Mouse (Mus musculus): Measurements from ENCODE around the gene Pde4d.

The Pde4d gene

GRCm38 (mm10) chr13:108824638-108825310 is 375.0 kb downstream of the Pde4d start:
- no peak for DNase-seq (ENCODE audit: low read depth, low spot score)

- no peak for DNase-seq (ENCODE audit: low read depth, low spot score)
Observed at GRCm38 (mm10) chr13:108825501-108825900, 375.8 kb downstream of the Pde4d start.

- no peak for DNase-seq (ENCODE audit: low read depth, low spot score)
Observed at GRCm38 (mm10) chr13:108834197-108834596, 384.4 kb downstream of the Pde4d start.

DNA sequence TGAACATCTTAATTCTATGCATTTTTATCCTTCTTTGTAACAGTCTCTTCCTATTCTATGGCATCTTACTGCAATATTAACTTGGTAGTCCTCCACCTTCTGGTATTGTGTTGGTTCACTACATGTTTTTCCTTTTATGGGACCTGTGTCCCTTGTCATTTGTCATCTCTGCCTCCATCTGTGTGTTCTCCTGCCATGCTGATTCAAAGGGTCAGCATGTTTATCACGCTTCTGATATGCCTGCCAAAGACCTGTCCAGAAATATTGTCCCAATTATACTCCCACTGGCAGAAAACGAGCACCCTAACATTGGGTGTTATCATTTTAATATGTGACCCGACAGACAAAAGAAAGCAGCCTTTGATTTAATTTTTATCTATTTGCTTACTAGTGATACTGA is 386.6 kb downstream of the Pde4d start:
- DNase-seq (ENCODE audit: low read depth, low spot score), result no peak

DNA sequence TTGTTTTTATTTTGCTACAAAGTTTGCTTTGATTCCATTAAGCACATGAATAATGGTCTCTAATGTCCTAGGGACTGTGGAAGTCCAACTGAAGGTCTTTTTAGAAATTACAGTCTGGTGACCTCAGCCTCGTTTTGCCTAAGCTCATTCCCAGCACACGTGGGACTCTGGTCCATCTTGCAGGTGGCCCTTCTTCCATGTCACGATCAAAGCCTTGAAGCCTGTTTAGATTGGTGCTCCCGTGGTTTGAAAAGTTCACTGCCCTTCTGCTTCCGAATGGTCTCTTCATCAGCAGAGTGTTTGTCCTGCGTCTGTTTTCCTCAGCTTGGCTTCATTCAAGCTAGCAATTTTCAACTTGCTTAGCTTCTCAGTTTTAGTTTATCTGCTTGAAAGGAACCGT is 389.4 kb downstream of the Pde4d start:
- no peak for DNase-seq (ENCODE audit: low read depth, low spot score)

- no peak for DNase-seq (ENCODE audit: low read depth, low spot score)
Observed at GRCm38 (mm10) chr13:108854090-108854489, 404.3 kb downstream of the Pde4d start.

DNA sequence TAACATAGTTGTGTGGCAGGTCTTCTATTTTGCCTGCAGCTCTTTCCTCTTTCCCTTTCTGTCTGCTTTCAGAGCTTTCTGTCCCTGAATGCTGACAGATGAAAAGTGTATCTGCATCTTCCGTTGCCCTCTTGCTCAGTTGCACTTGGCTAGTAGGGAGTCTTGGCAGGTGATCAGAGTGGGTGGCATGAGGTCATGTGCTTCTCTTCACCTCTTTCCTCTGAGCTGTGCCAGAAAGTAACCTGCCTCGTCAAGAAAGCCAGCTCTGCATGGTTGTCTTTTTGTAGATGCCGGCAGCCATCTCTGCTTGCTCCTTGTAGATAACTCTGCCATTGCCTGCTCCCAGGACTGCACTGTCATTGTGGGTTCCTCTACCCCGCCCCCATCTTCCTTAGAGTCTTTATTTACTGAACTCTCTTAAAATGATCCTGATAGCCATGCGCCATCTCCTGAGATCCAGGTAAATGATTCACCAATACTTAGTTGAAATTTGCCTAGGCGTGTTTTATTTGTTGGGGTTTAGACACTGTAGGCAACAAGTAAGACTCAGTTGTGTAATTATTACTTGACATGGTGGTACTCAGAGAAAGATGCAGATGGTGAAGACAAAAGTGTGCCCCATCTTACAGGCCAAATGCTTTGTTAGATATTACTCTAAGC is 407.2 kb downstream of the Pde4d start:
- no peak for DNase-seq (ENCODE audit: low read depth, low spot score)

DNA sequence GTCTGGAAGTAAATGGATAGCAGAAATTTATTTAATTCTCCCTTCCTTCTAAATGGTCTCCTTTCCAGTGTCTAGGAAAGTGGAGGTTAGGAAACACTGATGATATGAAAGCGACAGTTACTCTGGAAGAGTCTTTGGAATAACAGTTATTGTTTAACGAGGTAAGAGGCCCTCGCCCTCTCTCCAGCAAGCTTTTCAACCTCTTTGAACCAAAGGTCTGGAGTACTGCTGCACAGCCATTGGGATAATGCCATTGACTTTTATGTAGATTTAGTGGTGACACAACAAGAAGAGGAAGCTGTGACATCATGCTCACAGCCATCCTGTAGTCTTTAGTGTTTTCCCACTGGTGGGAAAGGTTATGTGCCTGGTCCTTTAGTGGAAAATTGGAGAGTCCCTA is 409.6 kb downstream of the Pde4d start:
- DNase-seq (ENCODE audit: low read depth, low spot score), result no peak

- DNase-seq (ENCODE audit: low read depth, low spot score), result no peak
Observed at GRCm38 (mm10) chr13:108860737-108861136, 411.0 kb downstream of the Pde4d start.

DNA sequence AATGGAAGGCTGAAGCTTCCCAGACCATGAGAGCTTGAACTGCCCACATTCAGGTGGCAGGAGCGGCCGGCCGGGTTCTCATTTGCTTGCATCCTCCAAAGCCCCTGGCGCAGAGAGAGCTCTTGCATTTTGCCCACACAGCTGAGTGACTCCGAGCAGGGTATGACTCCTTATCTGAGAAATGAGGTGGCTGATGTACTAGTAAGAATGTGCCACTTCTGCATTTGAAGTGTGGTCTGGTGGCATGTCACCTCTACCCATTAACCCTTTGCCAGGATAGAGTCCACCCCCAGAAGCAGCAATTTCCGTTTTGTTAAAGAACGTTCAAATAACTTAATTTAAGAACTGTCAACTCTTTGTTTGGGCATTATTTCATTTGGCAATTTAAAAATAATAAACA is 412.0 kb downstream of the Pde4d start:
- DNase-seq (ENCODE audit: low read depth, low spot score), result no peak

DNA sequence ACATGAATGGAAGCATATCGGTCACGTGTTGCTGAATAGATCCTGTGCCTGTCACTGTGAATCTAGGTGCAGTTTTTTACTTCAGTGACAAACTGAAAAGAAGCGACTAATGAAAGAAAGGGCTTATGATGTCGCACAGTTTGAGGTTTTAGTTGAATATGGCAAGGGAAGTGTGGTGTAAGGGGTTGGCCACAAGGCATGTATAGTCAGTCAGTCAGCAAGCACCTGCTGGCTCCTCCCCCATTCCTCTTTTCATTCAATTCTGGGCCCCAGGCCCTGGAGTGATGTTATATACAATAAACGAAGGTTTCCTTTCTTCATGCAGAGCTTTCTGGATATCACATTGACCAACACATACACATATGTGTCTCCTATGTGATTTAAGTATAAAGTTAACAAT is 412.4 kb downstream of the Pde4d start:
- DNase-seq (ENCODE audit: low read depth, low spot score), result no peak

DNA sequence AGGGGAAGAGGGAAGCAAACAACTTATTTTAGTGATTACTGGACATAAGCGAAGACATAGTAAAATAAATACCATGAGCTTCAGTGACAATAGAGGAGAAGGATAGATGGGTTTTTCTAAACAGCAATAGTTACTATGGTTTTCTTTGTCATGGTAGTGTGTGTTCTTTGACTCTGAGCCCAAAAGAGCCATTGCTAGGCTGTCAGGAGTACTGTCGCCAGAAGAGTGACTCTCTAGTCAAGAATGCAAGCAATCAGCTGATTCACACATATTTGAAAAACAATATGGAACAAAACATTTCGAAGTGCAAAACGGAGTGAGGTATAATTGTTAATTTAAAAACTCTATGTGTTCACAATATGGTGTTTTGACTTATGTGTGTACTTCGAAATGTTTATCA is 450.4 kb downstream of the Pde4d start:
- DNase-seq (ENCODE audit: low read depth, low spot score), result no peak

DNA sequence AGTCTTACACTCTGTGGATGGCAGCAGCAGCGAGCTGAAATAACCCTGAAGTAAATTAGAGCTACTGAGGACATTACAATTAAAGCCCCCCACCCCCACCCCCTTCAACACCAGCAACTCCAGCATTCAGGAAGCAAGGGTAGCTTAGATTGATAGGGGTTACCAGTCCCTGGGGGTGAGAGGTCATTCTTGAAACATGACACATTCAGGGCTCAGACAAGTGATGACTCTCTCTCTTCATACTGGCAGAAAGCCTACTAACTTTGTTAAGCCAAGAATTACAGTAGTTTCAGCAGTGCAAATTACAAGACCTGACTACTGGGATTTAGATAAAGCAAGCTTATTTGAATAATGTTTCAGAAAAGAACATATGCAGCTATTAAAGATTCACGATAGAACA is 455.4 kb downstream of the Pde4d start:
- no peak for DNase-seq (ENCODE audit: low read depth, low spot score)

- DNase-seq (ENCODE audit: low read depth, low spot score), result no peak
Observed at GRCm38 (mm10) chr13:108909193-108909592, 459.4 kb downstream of the Pde4d start.

- no peak for DNase-seq (ENCODE audit: low read depth, low spot score)
Observed at GRCm38 (mm10) chr13:108914626-108915025, 464.9 kb downstream of the Pde4d start.

GRCm38 (mm10) chr13:108921146-108921545 is 471.4 kb downstream of the Pde4d start:
- DNase-seq (ENCODE audit: low read depth, low spot score), result no peak

GRCm38 (mm10) chr13:108934854-108935253 is 485.1 kb downstream of the Pde4d start:
- DNase-seq (ENCODE audit: low read depth, low spot score), result no peak

GRCm38 (mm10) chr13:108937272-108937671 is 487.5 kb downstream of the Pde4d start:
- no peak for DNase-seq (ENCODE audit: low read depth, low spot score)

GRCm38 (mm10) chr13:108952911-108953310 is 503.2 kb downstream of the Pde4d start:
- no peak for DNase-seq (ENCODE audit: low read depth, low spot score)

DNA sequence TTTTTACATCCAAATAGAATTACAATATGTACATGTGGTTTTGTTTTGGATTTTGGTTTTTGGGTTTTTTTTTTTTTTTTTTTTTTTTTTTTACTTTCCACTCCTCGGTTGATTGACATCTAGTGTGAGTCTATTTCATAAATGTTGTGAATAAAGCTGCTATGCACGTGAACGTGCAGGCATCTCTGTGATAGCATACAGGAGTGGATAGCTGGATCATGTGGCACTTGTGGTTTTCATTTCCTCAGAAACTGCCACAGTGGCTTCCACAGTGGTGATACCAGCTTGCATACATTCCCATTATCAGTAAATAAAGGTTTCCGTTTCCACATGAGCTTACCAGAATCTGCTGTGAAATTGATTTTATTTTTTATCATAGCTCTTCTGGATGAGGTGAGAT is 506.3 kb downstream of the Pde4d start:
- DNase-seq (ENCODE audit: low read depth, low spot score), result no peak

DNA sequence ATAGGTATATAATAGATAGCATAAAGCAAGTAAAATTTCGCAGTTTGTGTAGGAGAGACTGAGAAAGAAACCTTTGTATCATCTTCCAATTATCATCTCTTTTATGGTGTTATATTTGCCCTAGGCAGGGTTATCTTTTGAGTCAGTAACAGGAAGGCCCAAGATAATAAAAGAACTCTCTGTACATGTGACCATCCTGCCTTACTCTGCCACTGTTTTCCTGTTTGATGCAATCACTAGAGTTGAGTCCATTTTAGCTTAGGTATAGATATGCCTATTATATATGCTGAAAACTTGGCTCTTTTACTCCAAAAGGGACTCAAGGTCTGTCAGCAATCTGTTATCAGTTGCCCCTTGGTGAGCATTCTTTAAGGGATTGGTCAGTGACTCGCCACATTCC is 514.3 kb downstream of the Pde4d start:
- DNase-seq (ENCODE audit: low read depth, low spot score), result no peak

DNA sequence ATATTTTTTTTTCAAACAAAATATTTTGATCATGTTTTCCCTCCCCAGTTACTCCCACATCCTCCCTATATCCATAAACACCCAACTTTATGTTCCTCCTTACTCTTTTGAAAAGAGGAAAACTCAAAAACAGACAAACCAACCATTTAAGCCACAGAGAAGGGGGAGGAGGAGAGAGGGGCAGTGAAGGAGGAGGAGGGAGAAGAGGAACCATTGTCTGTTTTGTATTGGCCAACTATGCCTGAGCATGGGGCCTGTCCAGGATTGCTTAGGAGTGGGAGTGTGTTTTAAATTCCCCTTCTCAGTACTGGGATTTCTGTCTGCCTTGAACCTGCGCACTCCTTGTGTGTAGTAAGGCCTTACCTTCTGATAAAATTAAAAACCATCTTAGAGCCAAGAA is 531.4 kb downstream of the Pde4d start:
- no peak for DNase-seq (ENCODE audit: low read depth, low spot score)

- no peak for DNase-seq (ENCODE audit: low read depth, low spot score)
Observed at GRCm38 (mm10) chr13:108998739-108999138, 549.0 kb downstream of the Pde4d start.

GRCm38 (mm10) chr13:109024703-109025102 is 575.0 kb downstream of the Pde4d start:
- DNase-seq (ENCODE audit: low read depth, low spot score), result no peak
